Mouse (Mus musculus) adrenal gland, postnatal 10 days (tissue): ENCODE results near the gene Atp1b4. TPM values are rescaled to one million over a fixed set of nuclear protein-coding genes. Genes with fewer than 3 reads are reported as not detected.
A peak's percentile ranks its signal among the peaks of the same experiment; 100 is the strongest.
"Not testable (repeated sequence)": the region's sequence is repeated elsewhere in the genome, so short reads cannot be mapped to it uniquely, and the experiment has no call there.

Source experiments
- DNase-seq: peaks from one replicate; pipeline ENCODE4 v3.0.0; 2021; ENCODE audit warnings: mixed read lengths
- long read RNA-seq, 2 experiments: library from polyadenylated mRNA; stranded (forward); transcript quantifications; one replicate each; pipeline ENCODE4 v2.0.0; 2021
- total RNA-seq, 2 experiments: library from RNA; stranded (reverse); gene quantifications; 2 replicates each; pipeline ENCODE4 v1.2.3; 2021

Gene Atp1b4
- 10 to 100 TPM in 1 of 2 experiments, 1 to 10 TPM in 1; 4.5 to 43.1 TPM for total RNA-seq
- long read RNA-seq, experiment 1, full-length matches to known transcripts = 3 of 6 reads
- long read RNA-seq, experiment 1, partial matches to known transcripts = 3 of 6 reads
- long read RNA-seq, experiment 1, other reads (novel, unspliced or antisense) = 0 of 6 reads
- long read RNA-seq, experiment 2, full-length matches to known transcripts = 1 of 1 reads
- long read RNA-seq, experiment 2, partial matches to known transcripts = 0 of 1 reads
- long read RNA-seq, experiment 2, other reads (novel, unspliced or antisense) = 0 of 1 reads

GRCm38 (mm10) chrX:38315884-38316283 lies at the start of gene Atp1b4:
TSS of gene Atp1b4 (plus strand) at chrX:38316184.
- no peak for DNase-seq

- DNase-seq = peak; percentile 22
Observed at GRCm38 (mm10) chrX:38308597-38308996, 7.4 kb upstream of the Atp1b4 start.

DNA sequence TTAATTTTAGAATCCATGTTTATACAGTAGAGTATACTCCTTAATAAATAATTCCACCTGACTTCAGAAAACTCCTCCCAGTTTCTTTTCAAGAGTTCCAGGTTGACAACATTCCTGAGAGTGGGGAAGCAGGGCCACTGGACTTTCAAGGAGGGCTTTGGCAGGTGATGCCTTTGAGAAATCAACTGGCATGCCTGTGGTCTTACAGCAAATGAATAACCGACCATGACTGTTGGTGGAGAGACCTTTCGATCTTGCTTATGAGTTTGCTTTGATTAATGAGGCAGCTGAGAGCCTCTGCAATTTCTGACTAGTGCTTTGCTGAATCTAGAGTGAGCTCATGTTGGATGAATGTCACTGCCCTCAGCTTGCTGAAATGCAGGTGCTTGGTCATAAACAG lies 4.9 kb upstream of the Atp1b4 start:
- no peak for DNase-seq

DNA sequence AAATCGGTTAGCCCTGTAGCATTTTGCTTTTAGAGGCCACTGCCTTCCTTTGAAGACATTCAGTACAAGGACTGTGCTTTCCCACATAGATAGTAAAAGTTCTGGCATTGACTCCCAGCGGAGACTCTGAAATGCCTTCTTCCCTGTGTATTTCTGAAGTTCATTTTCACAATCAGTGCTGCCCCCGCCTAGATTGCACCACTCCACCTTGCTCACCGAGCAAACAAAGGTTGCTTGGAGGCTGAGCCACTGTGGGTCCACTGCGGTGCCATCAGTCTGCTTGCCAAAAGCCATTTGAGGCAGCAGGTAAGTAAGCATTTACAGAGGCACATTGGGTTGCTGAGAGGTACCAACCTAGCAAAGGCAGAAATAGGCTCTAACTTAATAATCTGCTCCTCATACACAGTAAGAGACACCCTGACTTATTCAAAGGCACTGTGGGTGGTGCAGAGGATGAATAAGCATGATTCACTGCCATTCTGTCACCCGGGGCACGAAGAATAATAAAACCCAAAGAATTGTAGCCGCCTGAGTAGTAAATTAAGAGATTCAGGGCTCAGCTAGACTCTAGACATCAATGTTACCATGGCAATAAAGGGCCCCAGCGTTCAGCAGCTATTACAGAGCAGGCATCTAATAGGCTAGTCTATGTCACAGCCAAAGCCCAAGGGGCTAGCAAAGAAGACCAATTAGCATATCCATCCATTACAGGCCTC lies 2.9 kb upstream of the Atp1b4 start:
- no peak for DNase-seq

GRCm38 (mm10) chrX:38313626-38314210 lies 2.3 kb upstream of the Atp1b4 start:
- no peak for DNase-seq

DNA sequence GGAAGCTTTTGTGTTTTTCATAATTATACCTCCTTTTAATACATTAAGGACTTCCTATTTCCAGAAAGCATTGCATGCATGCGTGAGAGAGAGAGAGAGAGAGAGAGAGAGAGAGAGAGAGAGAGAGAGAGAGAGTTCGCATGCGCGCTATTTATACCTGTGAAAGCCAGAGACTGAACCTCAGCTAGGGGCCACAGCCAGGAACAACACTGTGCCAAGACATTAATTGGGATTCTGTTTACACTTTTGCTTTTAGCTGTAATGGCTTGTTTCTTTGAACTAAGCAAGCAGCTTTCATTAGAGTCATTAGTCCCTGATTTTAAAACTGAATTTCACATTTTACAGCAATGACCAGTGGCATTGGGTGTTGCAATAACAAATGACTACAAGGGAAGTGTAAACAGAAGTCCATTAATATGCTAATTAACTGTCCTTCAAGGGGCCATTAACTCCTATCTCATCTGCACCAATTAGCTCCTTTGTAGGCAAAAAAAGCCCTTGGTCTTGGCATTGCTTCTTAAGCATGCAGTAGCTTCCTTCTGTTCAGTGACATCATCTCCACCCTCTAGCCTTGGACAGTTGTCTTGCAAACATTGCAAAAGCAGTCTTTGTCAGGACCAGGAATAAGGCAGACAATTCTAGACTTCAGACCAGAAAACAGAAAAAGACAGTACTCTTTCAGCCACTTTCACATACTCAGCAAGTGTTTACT lies 14.9 kb downstream of the Atp1b4 start:
- no peak for DNase-seq

DNA sequence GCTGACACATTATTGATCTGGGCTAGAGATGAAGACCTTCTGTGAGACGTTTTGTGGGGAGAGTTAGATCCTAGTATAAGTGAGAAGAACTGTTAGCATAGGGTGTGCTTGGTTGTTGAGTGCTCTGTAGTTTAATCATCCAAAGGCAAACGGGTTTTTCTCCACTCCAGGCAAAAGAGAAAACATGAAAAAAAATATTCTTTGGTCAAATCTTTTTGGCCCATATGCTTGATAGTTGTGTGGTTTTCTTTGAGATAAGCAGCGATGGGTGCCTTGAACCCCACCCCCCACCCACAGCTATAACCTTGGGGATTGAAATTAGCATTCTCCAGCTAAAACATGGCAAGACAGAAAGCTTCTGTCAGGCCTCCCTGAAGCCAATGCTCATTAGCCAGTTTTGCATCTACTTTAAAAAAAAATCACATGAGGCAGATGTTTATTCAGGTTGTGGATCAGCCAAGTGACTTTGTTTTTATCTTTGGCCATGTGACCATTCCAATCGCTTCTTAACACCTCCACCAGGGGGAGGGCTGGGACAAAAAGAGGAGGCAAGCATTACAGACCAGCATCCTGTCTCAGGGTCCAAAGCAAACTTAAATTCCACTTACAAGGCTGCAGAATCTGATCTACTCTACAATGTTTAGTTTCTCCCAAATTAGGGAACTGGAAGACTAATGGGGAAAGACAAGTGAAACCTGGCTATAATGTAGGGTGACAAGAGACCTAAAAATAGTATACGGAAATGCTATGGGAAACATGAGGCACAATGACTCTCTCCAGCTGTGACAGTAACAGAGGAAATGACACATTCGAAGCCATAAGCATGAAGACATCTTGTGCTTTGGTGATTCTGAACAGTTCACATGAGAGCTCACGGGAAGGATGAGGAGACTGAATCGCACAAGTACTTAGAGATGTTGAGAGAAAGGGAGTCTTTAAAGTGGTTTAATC lies 18.6 kb downstream of the Atp1b4 start:
- DNase-seq = peak; percentile 62

DNA sequence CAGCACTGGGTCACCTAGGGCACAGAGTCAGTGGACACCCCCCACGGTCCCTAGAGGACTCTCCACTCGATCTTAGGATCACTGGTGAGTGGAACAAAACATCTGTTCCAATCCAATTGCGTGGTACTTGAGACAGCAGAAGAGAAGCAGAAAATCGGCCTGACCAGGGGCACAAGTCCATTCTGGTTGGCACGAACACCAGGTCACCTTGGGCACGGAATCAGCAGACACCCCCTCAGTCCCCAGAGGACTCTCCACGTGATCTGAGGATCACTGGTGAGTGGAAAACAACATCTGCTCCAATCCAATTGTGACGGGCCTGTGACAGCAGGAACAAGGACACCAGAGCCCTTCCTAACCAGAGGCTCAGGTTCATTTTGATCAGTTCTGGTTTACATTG lies 46.0 kb downstream of the Atp1b4 start:
- DNase-seq = peak; percentile 2

DNA sequence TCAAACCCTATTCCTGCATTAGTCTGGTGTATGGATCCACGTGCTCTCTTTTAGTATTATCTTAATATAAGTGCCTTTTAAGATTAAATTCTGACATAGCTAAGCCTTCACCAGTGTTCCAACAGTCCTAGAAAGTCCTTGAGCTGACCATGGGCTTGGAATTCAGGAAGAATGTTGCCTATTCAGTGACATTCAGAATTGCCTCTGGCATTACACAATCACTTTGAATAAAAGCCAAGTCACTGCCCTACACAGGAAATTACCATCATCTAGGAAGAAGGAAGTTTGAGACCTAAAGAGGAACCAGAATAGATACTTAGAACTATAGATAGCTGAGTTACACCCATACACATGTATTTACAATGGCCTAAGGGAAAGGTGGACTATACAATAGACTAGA lies 48.6 kb downstream of the Atp1b4 start:
- DNase-seq = not testable (repeated sequence)

DNA sequence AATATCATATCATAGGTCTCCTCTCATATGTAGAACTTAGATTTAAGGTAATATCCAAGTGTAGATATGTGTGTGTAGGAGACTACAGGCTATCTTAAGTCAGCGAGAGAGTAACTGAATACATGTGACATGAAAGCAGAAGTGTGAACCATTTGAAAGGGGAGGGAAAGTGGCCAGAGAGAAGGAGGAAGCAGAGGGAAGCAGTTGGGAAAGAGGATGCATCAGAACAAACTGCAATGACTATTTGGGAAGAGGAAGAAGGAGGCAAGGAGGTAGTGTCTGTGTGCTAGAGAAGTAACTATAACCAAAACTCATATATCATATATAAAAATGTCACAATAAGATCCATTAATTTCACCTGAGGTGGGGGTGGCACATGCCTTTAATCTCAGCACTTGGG lies 57.2 kb downstream of the Atp1b4 start:
- not testable (repeated sequence) for DNase-seq

Other genes starting within 250 kb of the Atp1b4 start
- not detected for gene Rhox10, start 249.7 kb upstream of the Atp1b4 start, total RNA-seq
- gene Rhox11, start 231.0 kb upstream of the Atp1b4 start, total RNA-seq = not detected
- gene Rhox12, start 205.3 kb upstream of the Atp1b4 start, total RNA-seq = not detected
- gene Rhox13, start 195.0 kb upstream of the Atp1b4 start, total RNA-seq = not detected
- gene Zbtb33, start 126.4 kb upstream of the Atp1b4 start, total RNA-seq = 10 to 100 TPM; 23.7 to 25.9 TPM
- 10 to 100 TPM; 14.1 to 21.1 TPM for gene Tmem255a, start 63.7 kb upstream of the Atp1b4 start, total RNA-seq
- gene Lamp2, start 140.3 kb downstream of the Atp1b4 start, total RNA-seq = 100 to 1,000 TPM; 166 to 197 TPM